Mouse (Mus musculus) liver, postnatal 0 days (tissue): ENCODE results near the gene Cipc. TPM values are rescaled to one million over a fixed set of nuclear protein-coding genes. Genes with fewer than 3 reads are reported as not detected.

Experiments used
- ATAC-seq: fragments of 200-750 bp; cut with Nextera tagmentation; 2 replicates; pipeline ENCODE4 v1.8.0; 2017; ENCODE audit warnings: mild to moderate bottlenecking, moderate library complexity
- DNase-seq: peaks from one replicate; pipeline ENCODE4 v3.0.0-alpha.2; 2016
- H3K27ac ChIP-seq: fragments of 300-500 bp; sonication (generic); 2 replicates; pipeline ENCODE4 v1.5.1; 2014; ENCODE audit warnings: antibody characterized with exemption, moderate library complexity, mild to moderate bottlenecking, low read depth
- H3K27me3 ChIP-seq: fragments of 300-500 bp; sonication (generic); 2 replicates; pipeline ENCODE4 v1.6.1; 2014; ENCODE audit warnings: low read length, control low read depth, mixed read lengths; ENCODE audit not compliant: insufficient read depth
- H3K36me3 ChIP-seq: fragments of 300-500 bp; sonication (generic); replicated peaks from 2 replicates; pipeline ENCODE4 v1.6.1; 2014; ENCODE audit warnings: mild to moderate bottlenecking, control low read depth, low read length, moderate library complexity, mixed read lengths; ENCODE audit not compliant: insufficient read depth
- H3K4me1 ChIP-seq: fragments of 300-500 bp; sonication (generic); 2 replicates; pipeline ENCODE4 v1.6.1; 2014; ENCODE audit warnings: antibody characterized with exemption, mild to moderate bottlenecking, control low read depth; ENCODE audit not compliant: insufficient read depth
- H3K4me2 ChIP-seq: fragments of 300-500 bp; sonication (generic); 2 replicates; pipeline ENCODE4 v1.6.1; 2014; ENCODE audit warnings: low read depth, mild to moderate bottlenecking, low read length, moderate library complexity, mixed read lengths
- H3K4me3 ChIP-seq: fragments of 300-500 bp; sonication (generic); 2 replicates; pipeline ENCODE4 v1.5.1; 2014; ENCODE audit warnings: low read depth, low read length
- H3K9ac ChIP-seq: fragments of 300-500 bp; sonication (generic); replicated peaks from 2 replicates; pipeline ENCODE4 v1.6.1; 2014; ENCODE audit warnings: mild to moderate bottlenecking, moderate library complexity
- H3K9me3 ChIP-seq: fragments of 300-500 bp; sonication (generic); 2 replicates; pipeline ENCODE4 v1.6.1; 2016; ENCODE audit warnings: mild to moderate bottlenecking, control low read depth, low read length, mixed read lengths
- CTCF ChIP-seq: sonication (generic); IDR thresholded peaks from 2 replicates; pipeline ENCODE4 v1.5.1; 2016; ENCODE audit warnings: antibody characterized with exemption, low read depth
- EP300 ChIP-seq: IDR thresholded peaks from 2 replicates; pipeline ENCODE4 v1.6.1; 2016; ENCODE audit warnings: antibody characterized with exemption, low read depth, mild to moderate bottlenecking
- WGBS: fragments of 180-500 bp; shearing (Covaris S2); extraction: QIAGEN DNeasy Blood & Tissue Kit; methylation state at CpG from one replicate; pipeline ENCODE4 v1.1.7; 2014; ENCODE audit not compliant: insufficient replicate concordance; 5-methylcytosine and 5-hydroxymethylcytosine counted together
- polyA plus RNA-seq: library from polyadenylated mRNA; unstranded; fragments of >200 nt; fragmentation: Nextera tagmentation; extraction: Ambion mirVana; gene quantifications from 2 replicates; pipeline ENCODE4 v1.2.1, GENCODE M21; 2015

The Cipc gene
- polyA plus RNA-seq, 1 experiment from 2014 or later: 4.7 TPM

GRCm38 (mm10) chr12:87000840-87001176, 54.0 kb downstream of the Cipc start:
- no peak for ATAC-seq
- WGBS: 48% methylated on average over 4 of the region's 6 CpGs
- no peak for TF ChIP-seq EP300
- no peak for TF ChIP-seq CTCF

GRCm38 (mm10) chr12:87002209-87002608, 55.4 kb downstream of the Cipc start:
- TF ChIP-seq EP300 (no peak), CTCF (no peak)
- Histone ChIP-seq H3K9me3 (no peaks in the 10 kb centered on the region), H3K9ac (no peak overlapping the region), H3K4me1 (no peaks in the 10 kb centered on the region), H3K36me3 (no peaks in the 10 kb centered on the region), H3K4me2 (no peak overlapping the region), H3K27me3 (no peaks in the 10 kb centered on the region), H3K27ac (no peak overlapping the region), H3K4me3 (no peak overlapping the region)
- DNase-seq: no peak
- WGBS: 56% methylated on average over 7 of the region's 7 CpGs
- ATAC-seq: no peak

More at GRCm38 (mm10) chr12:87000840-87001176, 54.0 kb downstream of the Cipc start:
- Histone ChIP-seq H3K4me2 (no peak overlapping the region), H3K36me3 (no peaks in the 10 kb centered on the region), H3K27ac (no peak overlapping the region), H3K9ac (no peak overlapping the region), H3K4me1 (no peaks in the 10 kb centered on the region), H3K4me3 (no peak overlapping the region), H3K27me3 (no peaks in the 10 kb centered on the region), H3K9me3 (no peaks in the 10 kb centered on the region)
- DNase-seq: no peak

- WGBS: 72% methylated on average over 7 of the region's 7 CpGs
- no peaks in the 10 kb centered on the region for H3K27me3 ChIP-seq
- DNase-seq: no peak
- no peak overlapping the region for H3K9ac ChIP-seq
- H3K27ac ChIP-seq: no peak overlapping the region
- H3K4me2 ChIP-seq: no peak overlapping the region
- H3K4me3 ChIP-seq: no peak overlapping the region
- ATAC-seq: no peak
- no peaks in the 10 kb centered on the region for H3K4me1 ChIP-seq
- H3K36me3 ChIP-seq: no peaks in the 10 kb centered on the region
- TF ChIP-seq EP300 (no peak), CTCF (no peak)
- no peaks in the 10 kb centered on the region for H3K9me3 ChIP-seq
Observed at GRCm38 (mm10) chr12:87002815-87003214, 56.0 kb downstream of the Cipc start.

GRCm38 (mm10) chr12:87003606-87004005, 56.8 kb downstream of the Cipc start:
- ATAC-seq: no peak

GRCm38 (mm10) chr12:87004596-87004995, 57.8 kb downstream of the Cipc start:
- H3K4me1 ChIP-seq: no peaks in the 10 kb centered on the region
- H3K4me2 ChIP-seq: no peak overlapping the region
- ATAC-seq (no peak), DNase-seq (no peak)
- H3K27ac ChIP-seq: no peak overlapping the region
- no peaks in the 10 kb centered on the region for H3K27me3 ChIP-seq
- no peak overlapping the region for H3K9ac ChIP-seq
- TF ChIP-seq CTCF: no peak
- no peak for TF ChIP-seq EP300
- no peaks in the 10 kb centered on the region for H3K36me3 ChIP-seq
- 76% methylated on average over 4 of the region's 4 CpGs for WGBS
- H3K9me3 ChIP-seq: no peaks in the 10 kb centered on the region
- no peak overlapping the region for H3K4me3 ChIP-seq

More at GRCm38 (mm10) chr12:87003606-87004005, 56.8 kb downstream of the Cipc start:
- H3K36me3 ChIP-seq: no peaks in the 10 kb centered on the region
- H3K9me3 ChIP-seq: no peaks in the 10 kb centered on the region
- TF ChIP-seq EP300: no peak
- no peak for TF ChIP-seq CTCF
- no peaks in the 10 kb centered on the region for H3K27me3 ChIP-seq
- no peak overlapping the region for H3K27ac ChIP-seq
- H3K9ac ChIP-seq: no peak overlapping the region
- DNase-seq: no peak
- 41% methylated on average over 3 of the region's 3 CpGs for WGBS
- H3K4me3 ChIP-seq: no peak overlapping the region
- H3K4me2 ChIP-seq: no peak overlapping the region
- no peaks in the 10 kb centered on the region for H3K4me1 ChIP-seq

Other genes starting within 250 kb of the Cipc start
- 0.80 and 0.99 TPM in 2 replicates for gene Angel1, start 220.6 kb upstream of the Cipc start, polyA plus RNA-seq
- not detected in 2 replicates for gene Lrrc74a, start 212.7 kb upstream of the Cipc start, polyA plus RNA-seq
- gene Irf2bpl, start 62.2 kb upstream of the Cipc start, polyA plus RNA-seq: 5.0 and 5.3 TPM in 2 replicates
- gene Zdhhc22, start 43.4 kb downstream of the Cipc start, polyA plus RNA-seq: not detected in 2 replicates
- not detected in 2 replicates for gene Tmem63c, start 74.3 kb downstream of the Cipc start, polyA plus RNA-seq
- 0.06 TPM in 1 of 2 replicates, not detected in the other for gene Ngb, start 155.5 kb downstream of the Cipc start, polyA plus RNA-seq
- 257 and 279 TPM in 2 replicates for gene Gstz1, start 200.1 kb downstream of the Cipc start, polyA plus RNA-seq
- 4.3 and 4.5 TPM in 2 replicates for gene Pomt2, start 200.9 kb downstream of the Cipc start, polyA plus RNA-seq